Mouse (Mus musculus) adrenal gland, adult 8-10 months (tissue): ENCODE data around the gene Gon7. TPM values are rescaled to one million over a fixed set of nuclear protein-coding genes. Genes with fewer than 3 reads are reported as not detected.

Source experiments
- DNase-seq: peaks from one replicate; pipeline ENCODE4 v3.0.0; 2022
- total RNA-seq, 4 experiments: library from RNA; stranded (reverse); gene quantifications; 2 replicates each; pipeline ENCODE4 v1.2.4; 2022

The Gon7 gene
- total RNA-seq, 4 experiments from 2014 or later = 12.1 to 16.5 (median 14.6) TPM

- DNase-seq = no peak
Measured at GRCm38 (mm10) chr12:102742056-102742455, 15.5 kb downstream of the Gon7 start.

- DNase-seq = no peak
Measured at GRCm38 (mm10) chr12:102740285-102740684, 17.3 kb downstream of the Gon7 start.

- DNase-seq = no peak
Measured at GRCm38 (mm10) chr12:102739096-102739495, 18.5 kb downstream of the Gon7 start.

GRCm38 (mm10) chr12:102733381-102733780 is 24.2 kb downstream of the Gon7 start:
- no peak for DNase-seq

- DNase-seq = peak; percentile 55
Measured at GRCm38 (mm10) chr12:102730798-102731619, 26.6 kb downstream of the Gon7 start.

GRCm38 (mm10) chr12:102729855-102730797 is 27.5 kb downstream of the Gon7 start:
- DNase-seq = no peak

GRCm38 (mm10) chr12:102725761-102726175 is 31.8 kb downstream of the Gon7 start:
- no peak for DNase-seq

- no peak for DNase-seq
Measured at GRCm38 (mm10) chr12:102725146-102725545, 32.5 kb downstream of the Gon7 start.

- no peak for DNase-seq
Measured at GRCm38 (mm10) chr12:102723861-102724260, 33.7 kb downstream of the Gon7 start.

GRCm38 (mm10) chr12:102722966-102723365 is 34.6 kb downstream of the Gon7 start:
- DNase-seq = no peak

GRCm38 (mm10) chr12:102722451-102722850 is 35.2 kb downstream of the Gon7 start:
- no peak for DNase-seq

- no peak for DNase-seq
Measured at GRCm38 (mm10) chr12:102719552-102720315, 37.9 kb downstream of the Gon7 start.

GRCm38 (mm10) chr12:102714654-102715395 is 42.8 kb downstream of the Gon7 start:
- DNase-seq = no peak

- DNase-seq = no peak
Measured at GRCm38 (mm10) chr12:102714116-102714515, 43.5 kb downstream of the Gon7 start.

- no peak for DNase-seq
Measured at GRCm38 (mm10) chr12:102713153-102713865, 44.3 kb downstream of the Gon7 start.

GRCm38 (mm10) chr12:102710851-102711375 is 46.7 kb downstream of the Gon7 start:
- no peak for DNase-seq

GRCm38 (mm10) chr12:102709896-102710295 is 47.7 kb downstream of the Gon7 start:
- DNase-seq = no peak

- peak; percentile 58 for DNase-seq
Measured at GRCm38 (mm10) chr12:102708220-102708619, 49.4 kb downstream of the Gon7 start.

GRCm38 (mm10) chr12:102706833-102707463 is 50.7 kb downstream of the Gon7 start:
- DNase-seq = no peak
